Mouse (Mus musculus): Measurements from ENCODE around the gene Gpx5. TPM values are rescaled to one million over a fixed set of nuclear protein-coding genes. Genes with fewer than 3 reads are reported as not detected.

Gene Gpx5
- polyA plus RNA-seq, 1 experiment from 2014 or later = not detected

DNA sequence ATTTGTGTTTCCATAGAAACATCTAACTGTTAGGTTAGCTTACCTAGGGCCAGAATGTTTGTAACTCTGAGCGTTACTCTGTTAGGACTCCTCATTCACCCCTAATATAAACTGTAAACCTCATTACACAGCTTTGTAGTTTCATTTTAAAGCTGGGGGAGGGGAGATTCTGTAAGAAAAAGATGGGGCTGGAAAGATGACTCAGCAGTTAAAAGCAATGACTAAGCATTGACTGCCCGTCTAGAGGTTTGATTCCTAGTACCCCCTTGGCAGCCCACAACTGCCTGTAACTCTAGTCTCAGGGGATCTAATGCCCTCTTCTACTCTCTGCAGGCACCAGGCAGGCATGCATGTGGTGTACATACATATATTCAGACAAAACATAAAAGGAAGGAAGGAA lies 17.3 kb upstream of the Gpx5 start:
- ATAC-seq = no peak
- H3K4me2 ChIP-seq = no peak overlapping the region
- H3K36me3 ChIP-seq = no peaks in the 10 kb centered on the region
- peaks cover 7% of the 10 kb centered on the region; the same call in 1 of the 2 replicates for H3K4me1 ChIP-seq
- no peaks in the 10 kb centered on the region for H3K9me3 ChIP-seq (replicated peaks)
- H3K27ac ChIP-seq = no peak overlapping the region
- H3K27me3 ChIP-seq (replicated peaks) = 0 out of 2 replicates have a peak, but pooled peaks cover 3% of the 10 kb centered on the region
- 29% methylated on average over 2 of the region's 2 CpGs for WGBS (ENCODE audit: insufficient replicate concordance)
- H3K9ac ChIP-seq = no peak overlapping the region
- H3K4me3 ChIP-seq = no peak overlapping the region

DNA sequence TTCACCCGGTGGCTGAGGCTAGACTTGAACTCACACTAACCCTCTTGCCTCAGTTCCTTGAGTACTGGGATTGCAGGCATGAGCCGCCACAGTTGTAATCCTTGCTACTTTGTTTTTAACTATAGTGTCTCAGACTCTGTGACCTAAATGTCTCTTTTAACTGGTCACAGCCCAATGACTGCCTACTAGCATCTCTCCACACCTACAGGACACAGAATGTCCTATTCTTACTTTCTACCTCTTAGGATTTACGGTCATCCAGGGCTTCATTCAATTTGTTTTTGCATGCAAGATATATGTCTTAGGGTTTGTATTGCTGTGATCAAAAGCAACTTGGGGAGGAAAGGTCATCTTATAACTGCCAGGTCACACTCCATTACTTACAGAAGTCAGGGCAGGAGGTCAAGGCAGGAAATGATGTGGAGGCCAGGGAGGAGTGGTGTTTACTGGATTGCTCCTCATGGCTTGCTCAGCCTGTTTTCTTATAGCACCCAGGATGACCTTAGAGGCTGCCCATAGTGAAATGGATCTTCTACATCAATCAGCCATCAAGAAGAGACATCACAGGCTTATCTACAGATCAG lies 12.0 kb upstream of the Gpx5 start:
- ATAC-seq = no peak
- Histone ChIP-seq H3K9ac (no peak overlapping the region), H3K4me2 (no peak overlapping the region), H3K4me3 (no peak overlapping the region), H3K4me1 (peaks cover 2% of the 10 kb centered on the region; the same call in 1 of the 2 replicates), H3K27ac (no peak overlapping the region), H3K9me3 (replicated peaks) (no peaks in the 10 kb centered on the region), H3K36me3 (no peaks in the 10 kb centered on the region), H3K27me3 (replicated peaks) (0 out of 2 replicates have a peak, but pooled peaks cover 3% of the 10 kb centered on the region)
- 60% methylated on average over 3 of the region's 3 CpGs for WGBS (ENCODE audit: insufficient replicate concordance)

- Histone ChIP-seq H3K4me3 (no peak overlapping the region), H3K4me2 (no peak overlapping the region), H3K27ac (no peak overlapping the region), H3K36me3 (no peaks in the 10 kb centered on the region), H3K9me3 (replicated peaks) (no peaks in the 10 kb centered on the region), H3K9ac (no peak overlapping the region), H3K27me3 (replicated peaks) (0 out of 2 replicates have a peak, but pooled peaks cover 3% of the 10 kb centered on the region), H3K4me1 (no peaks in the 10 kb centered on the region)
- 31% methylated on average over 3 of the region's 3 CpGs for WGBS (ENCODE audit: insufficient replicate concordance)
- ATAC-seq = no peak
Measured at GRCm38 (mm10) chr13:21298557-21298956, 6.0 kb upstream of the Gpx5 start.

GRCm38 (mm10) chr13:21279559-21279958 lies 13.0 kb downstream of the Gpx5 start:
- H3K9me3 ChIP-seq (replicated peaks) = no peaks in the 10 kb centered on the region

GRCm38 (mm10) chr13:21279076-21279475 lies 13.5 kb downstream of the Gpx5 start:
- H3K4me2 ChIP-seq = peak overlapping the region; percentile 74
- H3K9ac ChIP-seq = peak overlapping the region; percentile 61
- peaks cover 32% of the 10 kb centered on the region for H3K4me1 ChIP-seq
- H3K36me3 ChIP-seq = no peaks in the 10 kb centered on the region
- WGBS (ENCODE audit: insufficient replicate concordance) = 4% methylated on average over 8 of the region's 8 CpGs
- no peak for ATAC-seq
- peaks cover 3% of the 10 kb centered on the region; the same call in 1 of the 2 replicates for H3K27me3 ChIP-seq (replicated peaks)
- no peak overlapping the region for H3K27ac ChIP-seq
- peak overlapping the region; percentile 63 for H3K4me3 ChIP-seq
- no peaks in the 10 kb centered on the region for H3K9me3 ChIP-seq (replicated peaks)

More at GRCm38 (mm10) chr13:21279559-21279958, 13.0 kb downstream of the Gpx5 start:
- peak; percentile 69 for ATAC-seq
- peaks cover 30% of the 10 kb centered on the region for H3K4me1 ChIP-seq
- peak overlapping the region; percentile 61 for H3K9ac ChIP-seq
- peak overlapping the region; percentile 74 for H3K4me2 ChIP-seq
- H3K27me3 ChIP-seq (replicated peaks) = peaks cover 3% of the 10 kb centered on the region; the same call in 1 of the 2 replicates
- WGBS (ENCODE audit: insufficient replicate concordance) = under 1% methylated on average over 13 of the region's 13 CpGs
- H3K36me3 ChIP-seq = no peaks in the 10 kb centered on the region
- peak overlapping the region; percentile 63 for H3K4me3 ChIP-seq
- no peak overlapping the region for H3K27ac ChIP-seq

DNA sequence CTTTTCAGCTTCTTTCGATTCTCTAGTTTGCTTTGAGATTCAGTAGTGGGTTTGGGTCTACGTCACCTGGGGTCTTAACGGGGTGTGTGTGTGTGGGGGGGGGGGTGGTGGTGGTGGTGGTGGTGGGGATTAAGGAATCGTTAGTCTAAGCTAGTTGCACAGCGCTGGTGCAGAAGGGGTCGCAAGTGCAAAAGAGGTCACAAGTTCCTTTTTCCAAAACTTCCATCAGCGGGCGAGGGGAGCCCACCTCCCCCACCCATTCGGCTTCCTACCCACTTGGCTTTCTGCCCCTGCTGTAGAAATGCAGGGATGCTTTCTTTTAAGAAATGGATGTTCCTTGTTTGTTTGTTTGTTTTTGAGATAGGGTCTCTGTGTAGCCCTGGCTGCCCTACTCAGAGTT lies 16.0 kb downstream of the Gpx5 start:
- peak overlapping the region; percentile 58 for H3K9ac ChIP-seq
- peak overlapping the region; percentile 87 for H3K4me2 ChIP-seq
- no peak overlapping the region for H3K27ac ChIP-seq
- peaks cover 20% of the 10 kb centered on the region for H3K27me3 ChIP-seq (replicated peaks)
- H3K4me1 ChIP-seq = peaks cover 36% of the 10 kb centered on the region
- H3K4me3 ChIP-seq = peak overlapping the region; percentile 63
- 0 out of 2 replicates have a peak, but pooled peaks have one; percentile 3 for ATAC-seq
- H3K9me3 ChIP-seq (replicated peaks) = no peaks in the 10 kb centered on the region
- WGBS (ENCODE audit: insufficient replicate concordance) = 0% methylated on average over 9 of the region's 9 CpGs
- no peaks in the 10 kb centered on the region for H3K36me3 ChIP-seq

- ATAC-seq = peak; percentile 78
- WGBS (ENCODE audit: insufficient replicate concordance) = under 1% methylated on average over 25 of the region's 25 CpGs
- Histone ChIP-seq H3K27me3 (replicated peaks) (peaks cover 26% of the 10 kb centered on the region), H3K4me3 (peak overlapping the region; percentile 63), H3K36me3 (no peaks in the 10 kb centered on the region), H3K9ac (peak overlapping the region; percentile 68), H3K4me1 (peaks cover 36% of the 10 kb centered on the region), H3K27ac (no peak overlapping the region), H3K4me2 (peak overlapping the region; percentile 87), H3K9me3 (replicated peaks) (no peaks in the 10 kb centered on the region)
Measured at GRCm38 (mm10) chr13:21275815-21276550, 16.5 kb downstream of the Gpx5 start.

DNA sequence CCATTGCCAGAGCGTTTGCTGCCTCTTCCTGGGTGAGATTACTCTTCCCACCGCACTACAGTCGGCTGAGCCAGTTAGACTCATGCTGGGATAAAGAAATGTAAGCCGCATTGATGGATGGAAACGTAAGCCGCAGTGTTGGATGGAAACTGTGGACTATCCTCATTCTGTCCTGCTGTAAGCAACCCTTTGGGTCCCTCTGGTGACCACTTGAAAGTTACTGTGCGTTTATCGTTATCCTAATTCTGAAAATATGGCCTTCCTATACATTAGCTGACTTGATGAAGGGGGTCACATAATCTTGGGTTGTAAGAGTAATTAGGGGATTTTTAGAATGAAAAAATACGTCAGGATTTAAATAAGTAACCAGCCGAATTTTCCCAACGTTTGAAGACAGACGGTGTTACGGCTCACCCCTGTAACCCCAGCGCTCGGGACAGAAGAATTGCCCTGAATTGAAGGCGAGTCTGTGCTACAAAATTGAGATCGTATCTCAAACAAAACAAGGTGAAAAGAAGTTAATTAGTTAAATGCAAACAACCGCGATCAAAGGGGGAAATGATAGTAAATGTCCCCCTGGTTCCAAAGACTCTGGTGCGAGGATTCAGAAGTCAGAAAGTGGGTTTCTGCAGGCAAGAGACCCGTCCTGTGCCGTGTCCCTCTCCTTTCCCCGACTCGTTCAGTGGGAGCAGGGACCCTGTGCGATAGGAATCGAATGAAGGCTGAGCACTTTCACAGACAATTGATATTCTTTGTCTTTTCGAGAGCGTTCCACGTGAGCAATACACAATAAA lies 17.3 kb downstream of the Gpx5 start:
- ATAC-seq = peak; percentile 61
- H3K4me1 ChIP-seq = peaks cover 32% of the 10 kb centered on the region
- no peaks in the 10 kb centered on the region for H3K9me3 ChIP-seq (replicated peaks)
- H3K27me3 ChIP-seq (replicated peaks) = peaks cover 26% of the 10 kb centered on the region
- H3K9ac ChIP-seq = peak overlapping the region; percentile 68
- H3K27ac ChIP-seq = no peak overlapping the region
- H3K36me3 ChIP-seq = no peaks in the 10 kb centered on the region
- peak overlapping the region; percentile 87 for H3K4me2 ChIP-seq
- H3K4me3 ChIP-seq = peak overlapping the region; percentile 63
- WGBS (ENCODE audit: insufficient replicate concordance) = 1% methylated on average over 29 of the region's 29 CpGs

DNA sequence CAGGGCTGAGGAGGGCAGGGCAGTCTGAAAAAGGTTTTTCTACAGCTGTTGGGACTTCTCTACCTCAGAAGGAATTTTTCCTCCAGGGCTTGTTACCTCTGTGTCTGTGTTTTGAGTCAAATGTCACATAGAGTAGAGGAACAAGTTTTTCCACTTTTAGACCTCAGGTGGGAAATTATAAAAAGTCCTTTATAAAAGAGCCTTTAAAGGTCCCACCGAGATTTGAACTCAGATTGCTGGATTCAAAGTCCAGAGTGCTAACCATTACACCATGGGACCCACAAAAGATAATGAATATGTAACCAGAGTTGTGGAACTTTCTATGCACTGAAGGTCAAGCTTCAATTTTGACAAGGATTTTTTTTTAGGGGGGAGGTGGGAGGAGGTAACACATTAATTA lies 24.3 kb downstream of the Gpx5 start:
- peak overlapping the region; percentile 44 for H3K4me3 ChIP-seq
- H3K36me3 ChIP-seq = no peaks in the 10 kb centered on the region
- whole genome bisulfite sequencing (ENCODE audit: insufficient replicate concordance) = 3% methylated on average over 1 of the region's 1 CpGs
- H3K9me3 ChIP-seq (replicated peaks) = no peaks in the 10 kb centered on the region
- H3K4me1 ChIP-seq = peaks cover 13% of the 10 kb centered on the region
- peaks cover 21% of the 10 kb centered on the region for H3K27me3 ChIP-seq (replicated peaks)
- peak overlapping the region; percentile 64 for H3K4me2 ChIP-seq
- no peak overlapping the region for H3K27ac ChIP-seq
- ATAC-seq = no peak
- H3K9ac ChIP-seq = peak overlapping the region; percentile 25; the same call in 1 of the 2 replicates

DNA sequence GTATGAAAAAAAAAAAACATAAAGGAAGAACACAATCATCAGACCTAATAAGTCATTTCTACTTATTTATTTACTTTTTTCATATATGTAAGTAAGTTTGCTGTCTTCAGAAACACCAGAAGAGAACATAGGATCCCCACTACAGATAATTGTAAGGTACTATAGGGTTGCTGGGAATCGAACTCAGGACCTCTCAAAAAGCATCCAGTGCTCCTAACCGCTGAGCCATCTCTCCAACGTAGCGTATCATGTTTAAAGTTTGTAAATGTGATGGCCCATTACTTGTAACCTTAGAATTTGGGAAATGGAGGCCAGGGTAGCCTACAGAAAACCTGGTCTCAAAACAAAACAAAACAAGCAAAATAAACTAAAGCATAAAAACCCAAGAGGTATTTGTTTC lies 25.0 kb downstream of the Gpx5 start:
- Histone ChIP-seq H3K4me3 (peak overlapping the region; percentile 44), H3K36me3 (no peaks in the 10 kb centered on the region), H3K4me1 (peaks cover 18% of the 10 kb centered on the region), H3K4me2 (peak overlapping the region; percentile 64), H3K27ac (no peak overlapping the region), H3K9ac (peak overlapping the region; percentile 25; the same call in 1 of the 2 replicates), H3K9me3 (replicated peaks) (no peaks in the 10 kb centered on the region), H3K27me3 (replicated peaks) (peaks cover 15% of the 10 kb centered on the region)
- 8% methylated on average over 4 of the region's 4 CpGs for WGBS (ENCODE audit: insufficient replicate concordance)
- peak; percentile 61; the same call in 1 of the 2 replicates for ATAC-seq

DNA sequence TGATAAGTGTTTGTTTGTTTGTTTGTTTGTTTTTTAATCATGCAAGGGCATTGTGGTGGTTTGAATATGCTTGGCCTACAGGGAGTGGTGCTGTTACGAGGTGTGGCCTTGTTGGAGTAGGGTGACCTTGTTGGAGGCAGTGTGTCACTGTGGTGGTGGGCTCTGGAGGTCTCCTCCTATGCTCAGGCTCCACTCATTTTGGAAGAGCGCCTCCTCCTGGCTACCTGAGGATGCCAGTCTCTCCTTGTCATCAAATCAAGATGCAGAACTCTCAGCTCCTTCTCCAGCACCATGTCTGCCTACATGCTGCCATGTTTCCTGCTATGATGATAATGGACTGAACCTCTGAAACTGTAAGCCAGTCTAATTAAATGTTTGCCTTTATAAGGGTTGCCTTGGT lies 26.8 kb downstream of the Gpx5 start:
- H3K27me3 ChIP-seq (replicated peaks) = peaks cover 10% of the 10 kb centered on the region
- WGBS (ENCODE audit: insufficient replicate concordance) = 53% methylated on average over 2 of the region's 2 CpGs
- H3K4me2 ChIP-seq = no peak overlapping the region
- H3K4me3 ChIP-seq = no peak overlapping the region
- no peak overlapping the region for H3K9ac ChIP-seq
- H3K4me1 ChIP-seq = peaks cover 25% of the 10 kb centered on the region
- no peak for ATAC-seq
- H3K36me3 ChIP-seq = no peaks in the 10 kb centered on the region
- H3K9me3 ChIP-seq (replicated peaks) = no peaks in the 10 kb centered on the region
- H3K27ac ChIP-seq = no peak overlapping the region
